Mouse (Mus musculus) layer of hippocampus, postnatal 14 days (tissue): ENCODE measurements around the gene Ptov1. TPM values are rescaled to one million over a fixed set of nuclear protein-coding genes. Genes with fewer than 3 reads are reported as not detected.
A peak's percentile ranks its signal among the peaks of the same experiment; 100 is the strongest.

ENCODE experiments used
- DNase-seq, 2 experiments: peaks; one replicate each; pipeline ENCODE4 v3.0.0; 2021 to 2022; ENCODE audit warnings: low spot score in 2 of 2, mixed read lengths in 1 of 2
- long read RNA-seq, 2 experiments: library from polyadenylated mRNA; stranded (forward); transcript quantifications; one replicate each; pipeline ENCODE4 v2.0.0; 2021
- total RNA-seq, 2 experiments: library from RNA; stranded (reverse); gene quantifications; 2 replicates each; pipeline ENCODE4 v1.2.3; 2021

Gene Ptov1
- total RNA-seq: 100 to 1,000 TPM; 272 to 295 TPM
- long read RNA-seq, experiment 1, transcript Ptov1-201 (12 exons, 1,883 nt): major isoform, 78 of 272 reads
- long read RNA-seq, experiment 1, partial matches to known transcripts: 15 of 272 reads
- long read RNA-seq, experiment 1, other reads (novel, unspliced or antisense): 177 of 272 reads
- long read RNA-seq, experiment 2, transcript Ptov1-201 (12 exons, 1,883 nt): major isoform, 113 of 368 reads
- long read RNA-seq, experiment 2, partial matches to known transcripts: 23 of 368 reads
- long read RNA-seq, experiment 2, other reads (novel, unspliced or antisense): 231 of 368 reads

GRCm38 (mm10) chr7:44869697-44870528, at the start of gene Ptov1:
Gene Ptov1 (minus strand): TSS chr7:44869788.
- peak; percentile 91 to 97 for DNase-seq

- DNase-seq: no peak
Measured at GRCm38 (mm10) chr7:44919127-44919526, 49.5 kb upstream of the Ptov1 start.

DNA sequence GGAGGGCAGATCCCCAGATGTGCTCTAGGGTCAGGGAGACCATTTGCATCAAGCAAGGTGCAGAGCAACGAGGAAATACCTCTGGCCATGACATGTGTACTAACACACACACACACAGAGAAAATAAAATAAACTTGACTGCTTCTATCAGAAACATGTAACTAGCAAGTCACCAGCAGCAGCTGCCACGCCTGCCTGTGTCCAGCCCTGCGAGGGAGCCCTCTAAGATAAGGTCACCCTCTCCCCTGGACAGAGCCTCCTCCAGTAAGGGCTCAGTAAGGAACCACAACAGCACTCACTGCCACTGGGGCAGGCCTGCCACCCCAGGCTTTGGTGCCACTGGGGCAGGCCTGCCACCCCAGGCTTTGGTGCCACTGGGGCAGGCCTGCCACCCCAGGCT, 48.6 kb upstream of the Ptov1 start:
- no peak for DNase-seq

- DNase-seq: no peak
Measured at GRCm38 (mm10) chr7:44916881-44917280, 47.3 kb upstream of the Ptov1 start.

- DNase-seq: no peak
Measured at GRCm38 (mm10) chr7:44916191-44916590, 46.6 kb upstream of the Ptov1 start.

DNA sequence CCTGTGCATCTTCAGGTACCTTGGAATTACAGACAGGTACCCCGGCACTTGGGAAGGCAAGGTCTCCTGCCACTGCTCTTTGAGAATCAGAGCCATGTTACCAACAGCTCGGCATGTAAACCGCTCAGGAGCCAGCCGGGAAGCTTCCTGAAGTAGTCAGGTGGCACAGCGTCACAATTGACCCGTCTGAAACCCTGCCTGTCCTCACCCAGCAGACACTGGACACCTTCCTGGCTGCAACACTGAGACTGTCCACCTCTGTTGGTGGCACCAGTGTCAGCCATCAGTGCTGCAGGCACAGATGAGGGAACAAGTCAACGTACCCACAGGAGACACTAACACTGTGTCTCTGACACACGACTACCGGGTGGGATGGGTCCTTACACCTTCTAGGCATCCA, 45.7 kb upstream of the Ptov1 start:
- no peak for DNase-seq

GRCm38 (mm10) chr7:44914396-44914795, 44.8 kb upstream of the Ptov1 start:
- no peak for DNase-seq

GRCm38 (mm10) chr7:44908706-44909476, 39.3 kb upstream of the Ptov1 start:
- no peak for DNase-seq

GRCm38 (mm10) chr7:44905430-44905829, 35.8 kb upstream of the Ptov1 start:
- DNase-seq: no peak

GRCm38 (mm10) chr7:44901230-44901722, 31.7 kb upstream of the Ptov1 start:
- no peak for DNase-seq

- DNase-seq: no peak
Measured at GRCm38 (mm10) chr7:44900632-44901031, 31.0 kb upstream of the Ptov1 start.

GRCm38 (mm10) chr7:44898607-44899006, 29.0 kb upstream of the Ptov1 start:
- DNase-seq: no peak

GRCm38 (mm10) chr7:44896499-44896898, 26.9 kb upstream of the Ptov1 start:
- DNase-seq: no peak

DNA sequence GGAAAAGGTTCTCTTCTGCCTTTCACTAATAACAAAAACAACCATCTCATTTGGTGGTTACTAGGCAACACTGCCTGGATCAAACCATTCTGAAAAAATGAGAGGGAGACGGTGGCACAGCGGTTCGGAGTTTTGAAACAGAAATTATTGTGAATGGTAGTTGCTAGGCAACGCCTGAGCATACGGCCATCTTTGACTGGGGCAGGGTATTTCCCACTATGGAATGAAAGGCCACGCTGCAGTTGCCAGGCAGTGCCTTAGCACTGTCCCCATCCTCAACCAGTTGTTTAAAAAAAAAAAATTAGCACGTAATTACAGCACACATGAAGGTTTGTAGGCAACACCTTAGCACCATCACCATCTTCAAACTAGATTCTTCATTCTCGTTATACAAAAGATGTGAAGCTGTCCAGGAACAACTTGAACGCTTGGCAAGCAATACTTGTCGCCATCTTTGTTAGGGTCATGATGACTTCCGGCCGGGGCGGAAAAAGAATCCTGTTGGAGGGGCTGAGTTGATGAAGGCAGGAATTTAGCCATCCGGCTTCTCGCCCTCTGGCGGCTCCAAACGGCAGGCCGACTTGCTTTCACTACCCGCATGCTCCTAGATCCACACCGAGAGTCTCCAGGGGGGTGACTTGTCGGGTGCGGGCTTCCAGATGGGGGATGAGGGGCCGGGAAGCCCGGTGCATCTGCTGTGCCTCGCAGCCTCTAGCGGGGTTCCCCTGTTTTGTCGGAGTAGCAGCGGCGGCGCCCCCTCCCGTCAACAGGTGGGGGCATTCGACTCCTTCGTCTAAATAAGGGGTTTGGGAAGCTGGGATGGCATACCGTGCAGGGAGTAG, 26.2 kb upstream of the Ptov1 start, which contains the start of gene Fuz:
Gene Fuz (plus strand): TSS at position 487 of the 842 bp plus-strand sequence.
- DNase-seq: peak; percentile 93 to 97

GRCm38 (mm10) chr7:44895206-44895592, 25.6 kb upstream of the Ptov1 start:
- DNase-seq: no peak

DNA sequence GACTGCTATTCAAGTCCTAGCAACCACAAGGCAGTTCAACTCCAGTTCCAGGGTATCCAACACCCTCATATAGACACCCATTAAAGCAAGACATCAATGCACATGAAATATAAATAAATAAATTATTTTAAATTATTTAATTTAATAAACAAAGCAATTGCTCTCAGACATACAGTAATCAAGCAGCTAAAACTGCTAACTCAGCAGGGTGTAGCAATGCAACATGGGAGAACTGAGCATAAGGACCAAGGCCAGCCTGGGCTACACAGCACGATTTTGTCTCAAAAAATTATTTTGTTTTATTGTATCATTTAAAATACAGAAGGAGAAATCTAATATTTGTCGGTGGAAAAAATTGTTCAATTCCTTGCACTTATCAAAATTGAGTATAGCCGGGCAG, 24.6 kb upstream of the Ptov1 start:
- no peak for DNase-seq

- DNase-seq: no peak
Measured at GRCm38 (mm10) chr7:44893197-44893596, 23.6 kb upstream of the Ptov1 start.

- DNase-seq: peak; percentile 96 to 97
Measured at GRCm38 (mm10) chr7:44892276-44892921, 22.8 kb upstream of the Ptov1 start, which contains the start of gene Med25. Gene Med25 (minus strand): TSS chr7:44892712.

GRCm38 (mm10) chr7:44891611-44892010, 22.0 kb upstream of the Ptov1 start:
- DNase-seq: no peak

DNA sequence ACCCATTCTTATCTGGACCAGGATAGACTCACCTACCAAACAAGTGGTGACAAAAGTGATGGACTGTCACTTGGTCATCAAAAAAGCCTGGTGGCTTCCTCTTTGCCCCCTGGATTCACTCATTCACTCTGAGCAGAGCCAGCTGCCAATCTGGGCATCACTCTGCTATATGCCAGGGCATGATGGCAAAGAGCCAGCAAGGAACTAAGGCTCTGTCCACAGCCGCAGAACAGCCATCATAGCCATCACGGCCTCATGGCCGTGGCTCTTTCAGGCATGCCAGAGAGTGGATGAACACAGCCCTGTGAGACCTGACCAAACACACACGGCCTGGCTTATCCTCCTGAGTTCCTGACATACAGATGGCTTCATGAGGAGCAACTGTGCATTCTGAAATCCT, 21.1 kb upstream of the Ptov1 start:
- no peak for DNase-seq
